Mouse (Mus musculus): Measurements from ENCODE around the gene Camta1. TPM values are rescaled to one million over a fixed set of nuclear protein-coding genes. Genes with fewer than 3 reads are reported as not detected.

Camta1 gene
- polyA plus RNA-seq, 1 experiment, result 1.8 TPM

- Histone ChIP-seq H3K4me1 (ENCODE audit: control insufficient read depth) (no peaks in the 10 kb centered on the region), H3K9me3 (ENCODE audit: control insufficient read depth, low read length) (peaks cover 3% of the 10 kb centered on the region; the same call in 1 of the 2 replicates), H3K27me3 (ENCODE audit: control insufficient read depth) (no peaks in the 10 kb centered on the region), H3K36me3 (ENCODE audit: control insufficient read depth) (no peaks in the 10 kb centered on the region), H3K4me3 (replicated peaks) (no peak overlapping the region)
- TF ChIP-seq TAL1 (IDR thresholded peaks at IDR 0.05; ENCODE audit: low read length) (no peak), GATA1 (IDR thresholded peaks at IDR 0.05; ENCODE audit: low read length) (no peak)
Observed at GRCm38 (mm10) chr4:151672452-151672851, 189.2 kb downstream of the Camta1 start.

DNA sequence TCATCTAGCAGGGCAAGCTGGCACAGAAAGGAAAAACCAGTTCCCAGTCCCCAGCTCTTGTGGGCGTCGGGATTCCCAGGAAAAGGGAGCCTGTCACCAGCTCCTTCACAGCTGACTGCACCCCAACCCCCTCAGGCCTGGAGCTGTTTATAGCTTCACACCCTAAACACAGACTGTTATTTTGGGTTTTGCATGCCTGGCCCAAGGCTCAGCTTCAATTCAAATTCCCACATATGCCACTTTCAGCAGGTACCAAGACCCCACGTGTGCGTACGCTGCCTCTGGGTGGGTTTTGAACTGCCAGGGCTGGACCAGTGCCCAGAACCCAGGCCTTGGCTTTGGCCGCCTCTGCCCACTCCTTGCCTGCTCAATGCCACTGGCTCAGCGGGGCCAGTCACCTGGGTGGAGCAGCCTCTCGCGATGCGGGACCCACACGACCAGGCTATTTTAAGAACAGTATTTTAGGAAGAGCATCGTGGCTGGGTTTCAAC is 195.2 kb downstream of the Camta1 start:
- Histone ChIP-seq H3K36me3 (ENCODE audit: control insufficient read depth) (no peaks in the 10 kb centered on the region), H3K9me3 (ENCODE audit: control insufficient read depth, low read length) (peaks cover 3% of the 10 kb centered on the region; the same call in 1 of the 2 replicates), H3K4me1 (ENCODE audit: control insufficient read depth) (no peaks in the 10 kb centered on the region), H3K27me3 (ENCODE audit: control insufficient read depth) (no peaks in the 10 kb centered on the region), H3K4me3 (replicated peaks) (no peak overlapping the region)
- TF ChIP-seq GATA1 (IDR thresholded peaks at IDR 0.05; ENCODE audit: low read length) (no peak), TAL1 (IDR thresholded peaks at IDR 0.05; ENCODE audit: low read length) (no peak)

GRCm38 (mm10) chr4:151661486-151661885 is 200.2 kb downstream of the Camta1 start:
- no peaks in the 10 kb centered on the region for H3K4me1 ChIP-seq (ENCODE audit: control insufficient read depth)
- TF ChIP-seq GATA1 (IDR thresholded peaks at IDR 0.05; ENCODE audit: low read length), result no peak
- no peaks in the 10 kb centered on the region for H3K36me3 ChIP-seq (ENCODE audit: control insufficient read depth)
- no peaks in the 10 kb centered on the region for H3K27me3 ChIP-seq (ENCODE audit: control insufficient read depth)
- no peaks in the 10 kb centered on the region for H3K9me3 ChIP-seq (ENCODE audit: control insufficient read depth, low read length)
- no peak overlapping the region for H3K4me3 ChIP-seq (replicated peaks)

GRCm38 (mm10) chr4:151656427-151656826 is 205.2 kb downstream of the Camta1 start:
- TF ChIP-seq TAL1 (IDR thresholded peaks at IDR 0.05; ENCODE audit: low read length) (no peak), GATA1 (IDR thresholded peaks at IDR 0.05; ENCODE audit: low read length) (no peak)
- Histone ChIP-seq H3K4me3 (replicated peaks) (no peak overlapping the region), H3K36me3 (ENCODE audit: control insufficient read depth) (no peaks in the 10 kb centered on the region), H3K4me1 (ENCODE audit: control insufficient read depth) (no peaks in the 10 kb centered on the region), H3K27me3 (ENCODE audit: control insufficient read depth) (no peaks in the 10 kb centered on the region), H3K9me3 (ENCODE audit: control insufficient read depth, low read length) (no peaks in the 10 kb centered on the region; the same call in 1 of the 2 replicates)

GRCm38 (mm10) chr4:151655637-151656385 is 205.9 kb downstream of the Camta1 start:
- H3K4me3 ChIP-seq (replicated peaks), result no peak overlapping the region
- H3K27me3 ChIP-seq (ENCODE audit: control insufficient read depth), result no peaks in the 10 kb centered on the region
- no peaks in the 10 kb centered on the region for H3K36me3 ChIP-seq (ENCODE audit: control insufficient read depth)
- H3K9me3 ChIP-seq (ENCODE audit: control insufficient read depth, low read length), result no peaks in the 10 kb centered on the region; the same call in 1 of the 2 replicates
- TF ChIP-seq TAL1 (IDR thresholded peaks at IDR 0.05; ENCODE audit: low read length), result no peak
- no peaks in the 10 kb centered on the region for H3K4me1 ChIP-seq (ENCODE audit: control insufficient read depth)

DNA sequence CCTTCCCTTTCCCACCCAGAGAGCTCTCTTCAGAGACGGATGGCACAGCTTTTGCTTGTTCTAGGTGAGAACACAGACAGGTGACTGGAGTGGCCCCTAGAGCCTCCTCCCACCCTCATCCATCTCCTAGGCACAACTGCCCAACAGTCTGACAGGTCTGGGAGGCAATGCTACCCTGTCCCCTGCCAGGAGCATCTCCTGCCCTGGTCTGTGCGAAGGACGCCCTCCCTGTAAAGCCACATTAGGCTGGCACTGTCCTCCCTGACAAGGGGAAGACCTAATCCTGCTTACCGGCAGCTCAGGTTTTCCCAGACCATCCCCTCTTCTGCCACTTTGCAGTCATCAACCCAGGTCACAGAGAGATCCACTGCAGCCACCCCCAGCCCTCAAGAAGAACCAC is 206.4 kb downstream of the Camta1 start:
- Histone ChIP-seq H3K27me3 (ENCODE audit: control insufficient read depth) (no peaks in the 10 kb centered on the region), H3K36me3 (ENCODE audit: control insufficient read depth) (no peaks in the 10 kb centered on the region), H3K9me3 (ENCODE audit: control insufficient read depth, low read length) (no peaks in the 10 kb centered on the region; the same call in 1 of the 2 replicates), H3K4me1 (ENCODE audit: control insufficient read depth) (no peaks in the 10 kb centered on the region), H3K4me3 (replicated peaks) (no peak overlapping the region)
- TF ChIP-seq GATA1 (IDR thresholded peaks at IDR 0.05; ENCODE audit: low read length), result no peak
- no peak for TF ChIP-seq TAL1 (IDR thresholded peaks at IDR 0.05; ENCODE audit: low read length)

- Histone ChIP-seq H3K9me3 (ENCODE audit: control insufficient read depth, low read length) (no peaks in the 10 kb centered on the region), H3K36me3 (ENCODE audit: control insufficient read depth) (no peaks in the 10 kb centered on the region), H3K4me1 (ENCODE audit: control insufficient read depth) (no peaks in the 10 kb centered on the region), H3K27me3 (ENCODE audit: control insufficient read depth) (no peaks in the 10 kb centered on the region), H3K4me3 (replicated peaks) (no peak overlapping the region)
- TF ChIP-seq TAL1 (IDR thresholded peaks at IDR 0.05; ENCODE audit: low read length) (no peak), GATA1 (IDR thresholded peaks at IDR 0.05; ENCODE audit: low read length) (no peak)
Observed at GRCm38 (mm10) chr4:151642418-151642817, 219.3 kb downstream of the Camta1 start.

DNA sequence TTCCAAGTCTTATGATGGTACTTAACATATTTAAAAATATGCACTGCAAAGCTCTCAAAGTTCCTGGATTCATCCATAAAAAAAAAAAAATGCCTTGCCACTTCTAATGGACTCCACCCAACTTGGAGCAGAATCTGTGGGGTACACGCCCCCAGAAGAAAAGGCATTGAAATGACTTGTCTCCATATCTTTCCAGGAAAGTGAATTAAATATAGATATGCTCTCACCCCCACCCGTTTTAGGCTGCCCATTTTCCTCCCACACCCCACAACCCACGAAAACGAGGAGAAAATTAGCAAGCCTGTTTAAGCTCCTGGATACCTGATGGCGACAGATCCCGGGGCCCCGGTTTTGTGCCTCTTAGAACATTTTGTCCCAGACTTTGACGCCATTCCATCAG is 220.7 kb downstream of the Camta1 start:
- H3K4me1 ChIP-seq (ENCODE audit: control insufficient read depth), result no peaks in the 10 kb centered on the region
- no peak overlapping the region for H3K4me3 ChIP-seq (replicated peaks)
- H3K36me3 ChIP-seq (ENCODE audit: control insufficient read depth), result no peaks in the 10 kb centered on the region
- no peaks in the 10 kb centered on the region for H3K27me3 ChIP-seq (ENCODE audit: control insufficient read depth)
- H3K9me3 ChIP-seq (ENCODE audit: control insufficient read depth, low read length), result no peaks in the 10 kb centered on the region
- TF ChIP-seq GATA1 (IDR thresholded peaks at IDR 0.05; ENCODE audit: low read length) (no peak), TAL1 (IDR thresholded peaks at IDR 0.05; ENCODE audit: low read length) (no peak)

GRCm38 (mm10) chr4:151638941-151639340 is 222.7 kb downstream of the Camta1 start:
- Histone ChIP-seq H3K9me3 (ENCODE audit: control insufficient read depth, low read length) (no peaks in the 10 kb centered on the region), H3K27me3 (ENCODE audit: control insufficient read depth) (no peaks in the 10 kb centered on the region), H3K4me3 (replicated peaks) (no peak overlapping the region), H3K36me3 (ENCODE audit: control insufficient read depth) (no peaks in the 10 kb centered on the region), H3K4me1 (ENCODE audit: control insufficient read depth) (no peaks in the 10 kb centered on the region)
- TF ChIP-seq GATA1 (IDR thresholded peaks at IDR 0.05; ENCODE audit: low read length), result no peak
- TF ChIP-seq TAL1 (IDR thresholded peaks at IDR 0.05; ENCODE audit: low read length), result no peak
